Mouse (Mus musculus) hematopoietic stem cell, adult 5-6 weeks (primary cell): ENCODE measurements at regions not wholly inside any gene's neighbourhood (a gene's known extent, or its start where the extent isn't known, plus 50 kb on each side); places are given as distances from the start of the nearest gene placed in this dataset.
"Not testable (repeated sequence)": the region's sequence is repeated elsewhere in the genome, so short reads cannot be mapped to it uniquely, and the experiment has no call there.

Experiments used
- ATAC-seq, 2 experiments: fragments of 125-278 bp in 1 of 2; replicated peaks in 1 of 2; 2 replicates each; pipeline ENCODE4 v1.8.0; 2016 to 2017; ENCODE audit warnings: inconsistent platforms in 2 of 2, mild to moderate bottlenecking in 2 of 2, moderate number of reproducible peaks in 2 of 2, low read depth in 1 of 2, moderate TSS enrichment in 1 of 2; ENCODE audit not compliant: low FRiP score in 2 of 2, poor library complexity in 2 of 2, severe bottlenecking in 2 of 2, insufficient read depth in 1 of 2, low TSS enrichment in 1 of 2

- ATAC-seq = no peak
Observed at GRCm38 (mm10) chr12:74825664-74826063, 351.5 kb downstream of the Kcnh5 start.

- peak; percentile 60 to 80 for ATAC-seq
Observed at GRCm38 (mm10) chr12:74824735-74825494, 352.2 kb downstream of the Kcnh5 start.

GRCm38 (mm10) chr12:74816181-74816580 is 361.0 kb downstream of the Kcnh5 start:
- not testable (repeated sequence) for ATAC-seq

GRCm38 (mm10) chr12:74808571-74808970 is 368.6 kb downstream of the Kcnh5 start:
- not testable (repeated sequence) for ATAC-seq

- not testable (repeated sequence) for ATAC-seq
Observed at GRCm38 (mm10) chr12:74807926-74808325, 369.2 kb downstream of the Kcnh5 start.

- ATAC-seq = peak; percentile 91 to 95
Observed at GRCm38 (mm10) chr12:74803740-74804512, 373.2 kb downstream of the Kcnh5 start.

- ATAC-seq = no peak
Observed at GRCm38 (mm10) chr12:74792036-74792435, 385.1 kb downstream of the Kcnh5 start.

- ATAC-seq = no peak
Observed at GRCm38 (mm10) chr12:74762284-74762683, 414.8 kb downstream of the Kcnh5 start.

GRCm38 (mm10) chr12:74745051-74745450 is 428.9 kb upstream of the Gm11042 start:
- no peak for ATAC-seq

- ATAC-seq = no peak
Observed at GRCm38 (mm10) chr12:74728866-74729265, 412.7 kb upstream of the Gm11042 start.

- no peak for ATAC-seq
Observed at GRCm38 (mm10) chr12:74679149-74679548, 363.0 kb upstream of the Gm11042 start.

GRCm38 (mm10) chr12:74677835-74678234 is 361.6 kb upstream of the Gm11042 start:
- ATAC-seq = no peak

- ATAC-seq = no peak
Observed at GRCm38 (mm10) chr12:74658406-74658805, 342.2 kb upstream of the Gm11042 start.

- ATAC-seq = no peak
Observed at GRCm38 (mm10) chr12:74657036-74657648, 340.9 kb upstream of the Gm11042 start.

- ATAC-seq = no peak
Observed at GRCm38 (mm10) chr12:74651256-74651655, 335.1 kb upstream of the Gm11042 start.

GRCm38 (mm10) chr12:74632827-74633226 is 316.6 kb upstream of the Gm11042 start:
- ATAC-seq = no peak

GRCm38 (mm10) chr12:74595208-74595607 is 279.0 kb upstream of the Gm11042 start:
- ATAC-seq = no peak

GRCm38 (mm10) chr12:74554599-74554998 is 238.4 kb upstream of the Gm11042 start:
- ATAC-seq = peak; percentile 51 to 56; a peak in 3 of 4 replicates
